Mouse (Mus musculus): Measurements from ENCODE around the gene Sptbn2.

GRCm38 (mm10) chr19:4782891-4783290, 71.9 kb downstream of the Sptbn2 start:
- no peak for TF ChIP-seq CTCF (IDR thresholded peaks at IDR 0.05; ENCODE audit: control insufficient read depth, insufficient read depth, insufficient replicate concordance, low read depth, low read length)
- no peak for TF ChIP-seq POLR2A (IDR thresholded peaks at IDR 0.05; ENCODE audit: control insufficient read depth, low read depth, low read length)

Data from testis, adult 2 months (tissue).